Comparison of ENCODE assay signal across 13 mouse cellular contexts in the genomic region with DNA sequence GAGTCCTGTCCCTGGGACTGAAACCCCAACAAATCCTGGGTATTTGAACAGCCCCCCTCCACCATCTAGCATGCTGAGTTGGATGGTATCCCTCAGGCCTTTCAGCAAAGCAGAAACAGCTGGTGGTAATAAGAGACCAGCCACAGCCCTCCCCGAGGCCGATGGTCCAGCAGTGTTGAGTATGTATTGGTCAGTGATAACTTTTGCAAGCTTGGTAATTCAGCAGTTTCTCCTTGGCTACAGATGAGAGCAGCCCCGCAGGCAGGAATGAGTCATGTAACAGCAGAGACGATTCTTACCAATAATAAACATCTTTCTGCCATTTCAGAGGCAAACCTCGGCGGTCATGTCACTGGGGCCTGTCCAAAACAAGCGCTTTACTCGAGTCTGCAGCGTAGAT. TPM values are rescaled to one million over a fixed set of nuclear protein-coding genes. Genes with fewer than 3 reads are reported as not detected.
DNase-seq lines count a peak whose midpoint lies in the region; ATAC-seq and TF ChIP-seq lines count a peak whose summit lies in the region.
"Had no signal": no experiment of that assay in that cellular context is flagged by ENCODE, and none has a peak within 500 bp of the region (broad histone marks: within the 10 kb centered on the region; RNA-seq: fewer than 3 reads in every experiment).

No protein-coding gene starts in this region.

- TF ChIP-seq POLR2A in limb, embryonic 14.5 days (IDR thresholded peaks at IDR 0.05; ENCODE audit: borderline replicate concordance, extremely low read depth, insufficient read depth, insufficient read length) = no peak

- peak overlapping the region; percentile 60 for H3K27ac ChIP-seq in left cerebral cortex, adult 2 months
- H3K27ac ChIP-seq in embryonic facial prominence, embryonic 11.5 days (replicated peaks; ENCODE audit: low read depth, low read length) = peak overlapping the region; percentile 66; the same call in 1 of the 2 replicates
- H3K27ac ChIP-seq in limb, embryonic 14.5 days (replicated peaks; ENCODE audit: low read depth, low read length) = peak overlapping the region; percentile 43; the same call in 1 of the 2 replicates
- H3K27ac ChIP-seq: forebrain, embryonic 15.5 days; liver, embryonic 13.5 days had no signal

- no peak for DNase-seq in left cerebral cortex, adult 2 months (ENCODE audit: extremely low spot score in 1 of 2, low spot score in 2 of 2)
- no peak for DNase-seq in left cerebral cortex, postnatal 4 days
- peak; percentile 45 for DNase-seq in adipocyte (ENCODE audit: low spot score)
- peak; percentile 76 for DNase-seq in embryonic facial prominence, embryonic 11.5 days (ENCODE audit: low spot score)
- DNase-seq in limb, embryonic 14.5 days (ENCODE audit: low spot score) = no peak
- DNase-seq in kidney, postnatal 4 days = no peak
- no peak for DNase-seq in heart, adult 18-20 months
- DNase-seq in frontal cortex, postnatal 14 days (ENCODE audit: low spot score in 2 of 2) = no peak
- DNase-seq: heart, postnatal 14 days; liver, embryonic 13.5 days; spleen, adult 18-20 months had no signal

- peaks cover 18% of the 10 kb centered on the region for H3K4me1 ChIP-seq in embryonic facial prominence, embryonic 11.5 days (ENCODE audit: control insufficient read depth, insufficient read depth, low read length)
- peaks cover 25% of the 10 kb centered on the region for H3K4me1 ChIP-seq in limb, embryonic 14.5 days (ENCODE audit: control insufficient read depth, insufficient read depth, low read length)

- H3K4me3 ChIP-seq in left cerebral cortex, adult 2 months = no peak overlapping the region
- H3K4me3 ChIP-seq in embryonic facial prominence, embryonic 11.5 days (ENCODE audit: low read depth, low read length) = no peak overlapping the region
- H3K4me3 ChIP-seq in limb, embryonic 14.5 days (replicated peaks; ENCODE audit: low read length) = no peak overlapping the region
- H3K4me3 ChIP-seq: forebrain, embryonic 15.5 days; liver, embryonic 13.5 days had no signal

- no peaks in the 10 kb centered on the region for H3K36me3 ChIP-seq in embryonic facial prominence, embryonic 11.5 days (replicated peaks; ENCODE audit: control insufficient read depth, insufficient read depth, low read depth, low read length)
- peaks cover 18% of the 10 kb centered on the region for H3K36me3 ChIP-seq in limb, embryonic 14.5 days (ENCODE audit: control insufficient read depth, insufficient read depth, low read length)
- H3K36me3 ChIP-seq: forebrain, embryonic 15.5 days had no signal

- intact Hi-C loops in left cerebral cortex, adult 2 months (cut with DNase I) = no loop called here
- intact Hi-C loops in left cerebral cortex, postnatal 4 days (cut with DNase I) = no loop called here

- H3K4me2 ChIP-seq in embryonic facial prominence, embryonic 11.5 days (ENCODE audit: low read depth, low read length) = no peak overlapping the region
- no peak overlapping the region for H3K4me2 ChIP-seq in limb, embryonic 14.5 days (replicated peaks; ENCODE audit: low read depth, low read length, severe bottlenecking)
- H3K4me2 ChIP-seq: forebrain, embryonic 15.5 days; liver, embryonic 13.5 days had no signal

- no peak overlapping the region for H3K9ac ChIP-seq in embryonic facial prominence, embryonic 11.5 days (replicated peaks; ENCODE audit: low read length)
- H3K9ac ChIP-seq in limb, embryonic 14.5 days (ENCODE audit: low read depth, low read length, severe bottlenecking) = no peak overlapping the region; the same call in 1 of the 2 replicates
- H3K9ac ChIP-seq: forebrain, embryonic 15.5 days; liver, embryonic 13.5 days had no signal

- 50% methylated on average over 9 of the region's 9 CpGs for WGBS in embryonic facial prominence, embryonic 11.5 days
- 43% methylated on average over 9 of the region's 9 CpGs for WGBS in limb, embryonic 14.5 days

- ATAC-seq in embryonic facial prominence, embryonic 11.5 days (replicated peaks; ENCODE audit: insufficient number of reproducible peaks, low FRiP score, low TSS enrichment, low read depth) = peak; percentile 72; the same call in 1 of the 2 replicates
- ATAC-seq in limb, embryonic 14.5 days (ENCODE audit: low FRiP score, low read depth) = peak; percentile 62; the same call in 1 of the 2 replicates
- ATAC-seq: forebrain, embryonic 15.5 days had no signal

- H3K9me3 ChIP-seq in embryonic facial prominence, embryonic 11.5 days (replicated peaks; ENCODE audit: control insufficient read depth, low read length) = no peaks in the 10 kb centered on the region
- H3K9me3 ChIP-seq in limb, embryonic 14.5 days (ENCODE audit: control insufficient read depth, low read length) = no peaks in the 10 kb centered on the region
- H3K9me3 ChIP-seq: forebrain, embryonic 15.5 days; G1E; liver, embryonic 13.5 days had no signal

- no peak for TF ChIP-seq CTCF in left cerebral cortex, adult 2 months (IDR thresholded peaks at IDR 0.05)

- H3K27me3 ChIP-seq in embryonic facial prominence, embryonic 11.5 days (ENCODE audit: control insufficient read depth, insufficient read depth, low read length) = no peaks in the 10 kb centered on the region
- H3K27me3 ChIP-seq in limb, embryonic 14.5 days (ENCODE audit: control insufficient read depth, insufficient read depth, low read length) = no peaks in the 10 kb centered on the region
- H3K27me3 ChIP-seq: forebrain, embryonic 15.5 days; liver, embryonic 13.5 days had no signal

RNA-seq across cellular contexts. Expression of gene Capzb, which starts 23.9 kb away (rescaled TPM):
- 100 to 1,000 TPM; 306 to 324 TPM for total RNA-seq in left cerebral cortex, adult 2 months (2021)
- 100 to 1,000 TPM; 298 to 302 TPM for total RNA-seq in left cerebral cortex, postnatal 4 days (2021)
- 314 and 316 TPM in 2 replicates for polyA plus RNA-seq in embryonic facial prominence, embryonic 11.5 days (2014; fragmentation: Nextera tagmentation; extraction: Ambion mirVana)
- polyA plus RNA-seq in limb, embryonic 14.5 days (2012; rRNA removed) = 177 and 198 TPM in 2 replicates
- 284 TPM in 2 replicates for polyA plus RNA-seq in limb, embryonic 14.5 days (2014; fragmentation: Nextera tagmentation; extraction: Ambion mirVana)
- total RNA-seq in heart, adult 18-20 months (2021) = 100 to 1,000 TPM; 356 to 380 TPM

Comparison
In these comparisons a context has a peak if more than half of its experiments do, and no peak if none do; other contexts are left out.
1. DNase-seq: peak in adipocyte (single experiment) and embryonic facial prominence, embryonic 11.5 days (single experiment); none in left cerebral cortex, adult 2 months (0 of 2), left cerebral cortex, postnatal 4 days (single experiment), limb, embryonic 14.5 days (single experiment), kidney, postnatal 4 days (0 of 2), heart, adult 18-20 months (0 of 2) and frontal cortex, postnatal 14 days (0 of 2).
2. Peak in every context shown above with its lines, with median percentiles within 50 percentile points of each other: H3K27ac ChIP-seq.